Mouse (Mus musculus): ENCODE data around the gene Adgrl1. TPM values are rescaled to one million over a fixed set of nuclear protein-coding genes. Genes with fewer than 3 reads are reported as not detected.

The Adgrl1 gene
- 4.2 and 5.0 TPM in 2 replicates for total RNA-seq (2017)

DNA sequence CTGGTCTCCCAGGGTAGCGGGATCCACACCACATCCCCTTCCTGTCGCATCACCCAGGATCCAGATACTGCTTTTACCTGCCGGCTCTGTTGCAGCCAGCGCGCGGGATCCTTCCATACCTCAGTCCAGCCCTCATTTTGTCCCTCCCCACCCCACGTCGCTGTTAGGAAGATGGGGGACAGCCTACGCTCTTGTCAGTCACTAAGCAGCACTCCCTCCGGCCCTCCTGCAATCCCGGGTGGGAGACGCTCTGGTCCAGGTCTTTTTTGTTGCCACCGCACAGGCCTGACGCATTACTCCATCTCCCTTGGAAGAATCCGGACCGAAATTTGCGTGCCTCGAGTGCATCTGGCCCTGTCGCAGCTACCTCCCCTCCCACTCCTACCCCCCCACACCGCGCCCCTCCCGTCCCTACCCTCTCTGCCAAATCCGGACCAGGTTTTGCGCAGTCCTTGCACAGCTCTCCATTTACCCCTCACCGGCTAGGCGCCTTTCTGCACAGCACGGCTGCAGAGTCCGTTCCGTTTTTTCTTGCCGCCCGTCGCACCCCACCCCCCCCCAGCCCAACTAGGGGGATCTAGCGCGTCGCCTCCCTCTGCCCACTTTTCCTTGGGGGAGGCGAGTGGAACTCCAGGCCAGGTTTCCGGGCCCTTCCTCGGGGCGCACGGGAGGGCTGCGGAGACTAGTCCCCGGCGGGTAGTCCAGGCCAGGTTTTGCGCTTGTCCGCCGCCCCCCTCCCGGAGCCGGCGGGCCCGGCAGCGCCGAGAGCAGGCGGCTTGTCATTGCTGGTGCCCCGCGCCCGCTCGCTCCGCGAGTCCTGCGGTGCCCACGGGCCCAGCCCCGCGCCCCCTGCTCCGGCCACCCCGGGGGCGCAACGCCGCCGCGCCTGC lies at the start of gene Adgrl1:
Gene Adgrl1 (plus strand): TSS at position 743 of the 890 bp plus-strand sequence.
- ATAC-seq (replicated peaks in 1 of 2; ENCODE audit: insufficient read depth in 1 of 2, low FRiP score in 2 of 2, low TSS enrichment in 1 of 2, low read depth in 1 of 2, poor library complexity in 2 of 2, severe bottlenecking in 2 of 2), result peak; percentile 50 to 68

DNA sequence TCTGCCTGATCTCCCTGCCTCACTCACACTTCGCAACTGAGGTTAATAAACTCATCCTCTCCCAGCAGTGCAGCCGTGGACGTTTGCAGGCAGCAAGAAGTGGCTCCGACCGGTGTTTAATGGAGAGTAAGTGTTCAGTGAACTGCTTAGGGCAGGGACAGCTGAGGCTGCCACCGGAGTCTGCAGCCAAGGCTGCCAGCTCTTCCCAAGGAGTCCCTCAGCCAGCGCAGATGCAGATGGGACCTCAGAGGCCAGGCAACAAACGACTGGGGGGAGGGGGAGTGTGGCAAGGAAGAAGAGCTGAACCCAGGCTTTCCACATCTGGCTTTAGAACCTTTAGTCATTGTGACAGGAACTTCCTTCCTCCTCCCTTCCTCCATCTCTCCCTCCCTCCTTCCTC lies 47.6 kb upstream of the Adgrl1 start:
- no peak for ATAC-seq (replicated peaks in 1 of 2; ENCODE audit: insufficient read depth in 1 of 2, low FRiP score in 2 of 2, low TSS enrichment in 1 of 2, low read depth in 1 of 2, poor library complexity in 2 of 2, severe bottlenecking in 2 of 2)

DNA sequence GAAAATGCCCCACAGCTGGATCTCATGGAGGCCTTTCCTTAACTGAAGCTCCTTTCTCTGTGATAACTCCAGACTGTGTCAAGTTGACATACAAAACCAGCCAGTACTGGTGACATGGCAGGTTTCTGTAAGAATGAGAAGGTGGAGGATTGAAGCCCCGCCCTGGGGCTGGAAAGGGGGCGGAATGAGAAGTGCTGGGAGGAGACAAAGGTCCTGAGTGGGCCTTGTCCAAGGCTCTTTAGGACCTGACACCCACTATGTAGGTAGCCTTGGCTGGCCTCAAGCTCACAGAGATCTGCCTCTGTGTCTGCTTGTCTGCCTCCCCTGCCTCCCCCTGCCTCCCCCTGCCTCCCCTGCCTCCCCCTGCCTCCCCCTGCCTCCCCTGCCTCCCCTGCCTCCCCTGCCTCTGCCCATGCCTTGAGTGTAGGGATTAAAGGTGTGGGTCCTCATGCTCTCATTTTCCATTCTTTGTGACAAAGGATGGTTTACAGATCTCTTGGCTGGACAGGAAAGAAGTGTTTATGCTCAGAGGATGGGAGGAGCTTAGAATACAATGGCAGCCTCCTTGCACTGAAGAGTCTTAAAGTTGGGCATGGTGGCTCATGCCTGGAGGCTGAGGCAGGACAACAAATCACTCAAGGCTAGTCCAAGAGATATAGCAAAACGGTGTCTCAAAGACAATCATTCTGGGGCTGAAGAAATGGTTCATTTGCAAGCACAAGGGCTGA lies 46.4 kb upstream of the Adgrl1 start:
- ATAC-seq (replicated peaks in 1 of 2; ENCODE audit: insufficient read depth in 1 of 2, low FRiP score in 2 of 2, low TSS enrichment in 1 of 2, low read depth in 1 of 2, poor library complexity in 2 of 2, severe bottlenecking in 2 of 2), result no peak

DNA sequence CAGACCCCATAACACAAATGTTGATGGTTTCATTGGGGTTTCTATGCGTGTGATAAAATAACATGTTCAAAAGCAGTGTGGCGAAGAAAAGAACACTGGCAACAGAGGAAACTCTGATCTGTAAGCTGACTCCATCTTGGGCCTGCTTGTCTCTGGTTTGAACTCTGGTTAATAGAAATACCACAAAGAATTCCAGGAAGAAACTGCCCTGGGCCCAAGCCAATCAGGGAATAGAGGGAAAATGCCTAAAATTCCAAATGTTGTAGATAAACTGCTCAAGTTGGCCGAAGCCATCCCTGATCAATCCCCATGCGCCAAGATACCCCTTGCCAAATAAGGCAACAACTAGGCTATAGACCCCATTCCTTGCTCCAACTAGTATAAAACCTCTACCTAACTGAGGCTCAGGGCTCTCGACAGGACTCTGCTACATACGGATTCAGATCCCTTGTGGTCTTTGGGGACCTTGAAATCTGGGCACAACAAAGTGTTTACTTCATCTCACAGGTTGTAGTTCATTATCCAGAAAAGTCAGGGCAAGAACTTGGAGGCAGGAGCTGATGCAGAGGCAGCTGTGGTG lies 43.3 kb upstream of the Adgrl1 start:
- no peak for ATAC-seq (replicated peaks in 1 of 2; ENCODE audit: insufficient read depth in 1 of 2, low FRiP score in 2 of 2, low TSS enrichment in 1 of 2, low read depth in 1 of 2, poor library complexity in 2 of 2, severe bottlenecking in 2 of 2)

DNA sequence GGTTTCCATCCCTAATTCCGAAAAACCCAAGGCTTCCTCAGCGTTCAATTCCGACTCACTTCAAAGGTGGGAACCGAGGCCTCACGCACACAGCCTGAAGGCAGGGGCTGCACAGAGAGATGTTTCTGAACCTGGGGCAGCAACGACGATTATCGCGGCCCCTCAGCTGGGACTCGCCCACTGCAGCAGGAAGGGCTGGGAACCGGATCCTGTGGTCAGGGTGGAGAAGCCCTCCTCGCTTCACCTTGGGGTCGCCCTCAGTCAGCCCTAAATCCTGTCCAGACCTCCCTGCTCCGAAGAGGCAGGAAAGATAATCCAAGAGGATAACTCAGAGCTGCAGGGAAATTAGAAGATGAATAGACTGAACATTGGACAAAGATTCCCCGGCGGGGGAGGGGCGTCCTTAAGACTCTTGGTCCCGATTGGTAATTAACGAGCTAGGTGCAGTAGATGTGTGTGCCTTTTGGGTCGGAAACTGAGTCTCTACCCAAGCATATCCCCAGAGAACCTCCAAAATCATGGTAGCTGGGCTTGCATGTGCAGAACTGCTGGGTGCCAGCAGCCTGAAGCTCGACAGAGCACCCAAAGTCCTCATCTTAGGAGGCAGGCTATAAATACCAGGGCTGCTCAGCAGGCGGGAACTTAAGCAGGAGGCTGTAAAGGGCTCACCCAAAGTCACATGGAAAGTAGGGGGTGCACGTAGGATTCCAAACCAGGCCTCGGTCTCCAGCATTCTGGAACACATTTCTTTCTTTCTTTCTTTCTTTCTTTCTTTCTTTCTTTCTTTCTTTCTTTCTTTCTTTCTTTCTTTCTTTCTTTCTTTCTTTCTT lies 37.3 kb upstream of the Adgrl1 start:
- ATAC-seq (replicated peaks in 1 of 2; ENCODE audit: insufficient read depth in 1 of 2, low FRiP score in 2 of 2, low TSS enrichment in 1 of 2, low read depth in 1 of 2, poor library complexity in 2 of 2, severe bottlenecking in 2 of 2), result peak in 1 of 2 experiments; percentile 46; a peak in 2 of 4 replicates

DNA sequence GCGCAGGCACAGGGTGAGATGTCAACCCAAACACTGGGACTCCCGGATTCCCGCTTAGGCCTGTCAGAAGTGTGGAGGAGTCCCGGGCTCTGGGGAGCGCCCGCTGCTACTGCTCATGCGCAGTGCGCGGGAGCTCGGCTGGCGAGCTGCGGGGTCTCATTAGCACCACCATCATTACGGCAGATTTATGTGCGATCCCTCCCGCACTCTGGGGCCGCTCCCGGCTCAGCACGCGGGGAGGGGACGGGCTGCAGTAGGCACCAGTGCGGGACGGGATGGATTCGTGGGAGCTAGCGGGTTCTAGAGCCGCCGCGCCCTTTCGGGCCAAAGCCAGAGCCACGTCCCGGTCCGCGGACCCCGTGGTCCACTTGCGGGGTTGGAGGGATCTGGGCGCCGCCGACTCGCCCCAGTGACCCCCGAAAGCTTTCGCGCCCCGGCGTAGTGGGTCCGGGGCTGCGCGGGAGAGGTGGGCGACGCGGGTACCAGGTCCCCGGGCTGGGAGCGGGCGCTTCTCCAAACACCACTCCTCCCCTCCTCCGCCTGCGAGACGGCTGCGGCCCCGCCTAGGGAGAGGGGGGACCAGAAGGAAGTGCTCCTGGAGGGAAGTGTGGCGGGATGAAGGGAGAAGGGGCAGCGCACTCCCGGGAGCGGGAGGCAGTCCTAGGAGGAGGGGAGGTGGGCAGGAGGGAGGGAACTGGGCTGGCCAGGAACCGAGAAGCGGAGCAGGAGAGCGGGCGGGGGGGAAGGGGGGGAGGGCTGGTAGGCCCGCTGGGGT lies 24.8 kb upstream of the Adgrl1 start:
- ATAC-seq (replicated peaks in 1 of 2; ENCODE audit: insufficient read depth in 1 of 2, low FRiP score in 2 of 2, low TSS enrichment in 1 of 2, low read depth in 1 of 2, poor library complexity in 2 of 2, severe bottlenecking in 2 of 2), result peak in 1 of 2 experiments; percentile 21; a peak in 1 of 4 replicates

DNA sequence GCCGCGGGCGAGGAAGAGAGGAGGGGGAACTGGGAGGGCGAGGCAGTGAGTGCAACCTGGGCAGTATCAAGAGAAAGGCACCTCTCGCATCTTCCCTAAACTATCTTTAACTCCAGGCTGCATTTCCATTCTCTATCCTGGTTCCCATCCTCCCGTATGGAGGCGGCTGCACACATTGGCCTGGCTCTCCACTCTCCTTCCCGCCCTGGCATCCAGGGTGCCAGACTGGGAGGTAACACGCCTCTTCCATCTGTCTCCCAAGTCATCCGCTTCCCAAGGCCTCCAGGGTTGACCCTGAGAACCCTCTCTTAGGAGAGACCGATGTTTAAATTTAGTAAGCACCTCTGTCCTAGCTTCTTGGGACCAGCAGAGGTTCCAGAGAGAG lies 24.3 kb upstream of the Adgrl1 start:
- ATAC-seq (replicated peaks in 1 of 2; ENCODE audit: insufficient read depth in 1 of 2, low FRiP score in 2 of 2, low TSS enrichment in 1 of 2, low read depth in 1 of 2, poor library complexity in 2 of 2, severe bottlenecking in 2 of 2), result no peak

DNA sequence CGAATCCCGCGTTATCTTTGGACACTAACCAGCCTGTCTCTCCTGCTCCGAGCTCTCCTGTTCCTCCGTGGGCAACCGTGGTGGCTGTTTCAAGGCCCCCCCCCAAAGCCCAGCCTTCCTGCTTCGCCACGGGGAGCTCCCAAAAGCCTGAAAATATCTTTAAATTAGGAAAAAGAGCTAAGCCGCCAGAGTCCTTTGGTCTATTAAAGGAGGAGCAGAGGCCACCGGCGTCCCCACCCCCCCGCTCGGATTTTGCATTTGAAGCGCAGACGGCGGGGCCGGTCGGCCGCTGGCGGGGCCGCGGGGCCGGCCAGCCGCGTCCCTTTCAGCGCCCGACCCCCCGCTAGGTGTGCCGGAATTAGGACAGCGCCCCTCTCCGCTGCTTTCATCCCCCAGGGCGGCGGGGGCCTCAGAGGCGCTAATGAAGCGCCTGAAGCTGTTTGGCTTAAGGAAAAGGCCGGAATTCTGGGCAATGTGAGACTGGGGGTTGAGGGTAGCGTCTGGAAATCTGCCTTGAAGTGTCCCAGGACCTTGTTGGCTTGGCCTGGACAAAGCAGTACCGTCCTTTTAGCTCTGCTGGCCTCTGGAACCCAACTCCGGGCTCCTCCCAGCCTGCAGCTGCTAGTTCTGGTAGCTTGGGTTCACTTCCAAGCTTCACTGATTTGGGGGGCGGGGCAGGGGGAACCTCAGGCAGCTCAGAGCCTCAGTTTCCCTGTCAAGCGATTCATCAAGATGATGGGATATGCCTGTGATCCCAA lies 23.6 kb upstream of the Adgrl1 start:
- no peak for ATAC-seq (replicated peaks in 1 of 2; ENCODE audit: insufficient read depth in 1 of 2, low FRiP score in 2 of 2, low TSS enrichment in 1 of 2, low read depth in 1 of 2, poor library complexity in 2 of 2, severe bottlenecking in 2 of 2)

DNA sequence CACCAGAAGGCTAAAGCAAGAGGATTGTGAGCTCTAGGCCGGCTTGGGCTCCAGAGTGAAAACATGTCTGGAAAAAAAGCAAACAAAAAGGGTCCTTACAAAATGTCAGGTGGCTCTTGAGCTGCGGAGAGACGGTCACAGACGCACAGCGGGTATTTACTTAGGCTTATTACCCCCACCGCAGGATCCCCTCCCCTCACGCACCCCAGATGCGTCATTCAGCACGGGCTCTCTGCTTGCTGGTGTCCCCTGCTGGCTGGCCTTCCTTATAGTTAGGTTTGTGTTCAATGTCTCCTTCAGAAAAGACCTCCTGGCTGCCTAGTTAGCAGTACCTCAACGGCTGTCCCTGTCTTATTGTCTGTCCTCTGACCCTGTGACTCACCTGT lies 23.1 kb upstream of the Adgrl1 start:
- peak in 1 of 2 experiments; percentile 39; a peak in 1 of 4 replicates for ATAC-seq (replicated peaks in 1 of 2; ENCODE audit: insufficient read depth in 1 of 2, low FRiP score in 2 of 2, low TSS enrichment in 1 of 2, low read depth in 1 of 2, poor library complexity in 2 of 2, severe bottlenecking in 2 of 2)

DNA sequence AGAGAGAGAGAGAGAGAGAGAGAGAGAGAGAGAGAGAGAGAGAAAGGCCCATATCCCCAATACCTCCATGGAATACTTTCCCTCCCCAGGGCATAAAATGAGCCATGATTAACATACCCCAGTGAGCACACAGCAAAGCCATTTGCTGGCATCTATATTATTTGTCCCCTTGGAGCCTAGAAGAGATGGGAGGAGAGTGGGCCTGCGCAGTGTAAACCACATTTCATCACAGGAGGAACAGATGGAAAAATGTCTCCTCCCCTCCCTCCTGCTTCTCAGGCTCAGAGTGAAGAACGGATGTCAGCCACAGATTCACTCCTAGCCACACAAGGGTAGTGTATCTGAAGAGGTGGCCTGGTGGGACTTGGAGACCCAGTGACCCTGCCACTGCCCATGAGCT lies 11.5 kb upstream of the Adgrl1 start:
- no peak for ATAC-seq (replicated peaks in 1 of 2; ENCODE audit: insufficient read depth in 1 of 2, low FRiP score in 2 of 2, low TSS enrichment in 1 of 2, low read depth in 1 of 2, poor library complexity in 2 of 2, severe bottlenecking in 2 of 2)

DNA sequence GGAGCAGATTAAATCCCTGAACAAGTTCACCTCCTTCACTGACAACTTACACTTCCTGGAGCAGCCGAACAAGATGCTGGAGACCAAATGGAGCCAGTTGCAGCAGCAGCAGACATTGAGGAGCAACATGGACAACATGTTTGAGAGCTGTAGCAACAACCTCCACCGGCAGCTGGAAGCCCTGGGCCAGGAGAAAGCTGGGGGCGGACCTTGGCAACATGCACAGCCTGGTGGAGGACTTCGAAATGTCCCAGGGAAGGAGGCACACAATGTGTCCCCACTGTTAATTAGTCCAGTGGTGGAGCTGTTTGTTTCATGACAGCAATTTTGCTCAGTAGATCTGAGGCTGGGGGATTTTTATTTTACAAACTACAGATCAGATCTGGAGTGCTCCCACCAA lies 7.8 kb upstream of the Adgrl1 start:
- ATAC-seq (replicated peaks in 1 of 2; ENCODE audit: insufficient read depth in 1 of 2, low FRiP score in 2 of 2, low TSS enrichment in 1 of 2, low read depth in 1 of 2, poor library complexity in 2 of 2, severe bottlenecking in 2 of 2), result no peak

DNA sequence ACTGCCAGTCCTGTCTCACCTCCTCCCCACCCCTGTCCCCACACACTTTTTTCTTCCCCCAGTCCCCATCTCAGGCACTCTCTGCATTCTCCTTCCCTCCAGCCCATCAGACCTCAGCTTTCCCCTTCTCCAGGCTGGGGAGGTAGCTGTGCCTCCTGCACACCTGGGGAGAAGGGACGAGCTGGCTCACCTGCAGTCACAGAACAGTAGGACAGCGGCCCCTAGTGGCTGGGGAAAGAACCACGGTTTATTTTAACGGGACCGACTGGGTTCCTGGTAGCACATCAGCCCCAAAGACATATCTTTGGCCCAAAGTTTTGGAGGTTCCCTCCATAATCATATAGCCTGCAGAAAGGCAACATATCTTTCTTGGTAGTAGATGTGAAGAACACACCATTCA lies 6.0 kb upstream of the Adgrl1 start:
- peak in 1 of 2 experiments; percentile 34; a peak in 1 of 4 replicates for ATAC-seq (replicated peaks in 1 of 2; ENCODE audit: insufficient read depth in 1 of 2, low FRiP score in 2 of 2, low TSS enrichment in 1 of 2, low read depth in 1 of 2, poor library complexity in 2 of 2, severe bottlenecking in 2 of 2)

DNA sequence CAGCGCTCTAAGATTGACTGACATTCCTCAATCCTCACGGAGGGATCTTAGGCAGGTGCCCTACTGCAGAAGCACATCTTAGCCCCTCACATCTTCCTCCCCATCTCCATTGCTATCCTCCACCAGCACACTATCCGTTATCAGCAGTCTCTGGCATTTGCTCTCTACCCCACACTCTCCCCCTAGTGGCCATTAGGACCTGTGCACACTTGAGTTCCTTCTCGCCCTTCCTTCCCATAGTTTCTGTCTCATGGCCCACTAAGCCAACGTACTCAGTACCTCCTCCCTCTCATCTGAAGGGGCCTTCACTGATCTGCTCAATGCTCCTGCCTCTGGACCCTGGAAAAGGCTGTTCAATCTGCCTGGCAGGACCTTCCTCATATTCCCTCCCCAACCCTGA lies 4.0 kb upstream of the Adgrl1 start:
- peak; percentile 47 to 63; a peak in 2 of 4 replicates for ATAC-seq (replicated peaks in 1 of 2; ENCODE audit: insufficient read depth in 1 of 2, low FRiP score in 2 of 2, low TSS enrichment in 1 of 2, low read depth in 1 of 2, poor library complexity in 2 of 2, severe bottlenecking in 2 of 2)

DNA sequence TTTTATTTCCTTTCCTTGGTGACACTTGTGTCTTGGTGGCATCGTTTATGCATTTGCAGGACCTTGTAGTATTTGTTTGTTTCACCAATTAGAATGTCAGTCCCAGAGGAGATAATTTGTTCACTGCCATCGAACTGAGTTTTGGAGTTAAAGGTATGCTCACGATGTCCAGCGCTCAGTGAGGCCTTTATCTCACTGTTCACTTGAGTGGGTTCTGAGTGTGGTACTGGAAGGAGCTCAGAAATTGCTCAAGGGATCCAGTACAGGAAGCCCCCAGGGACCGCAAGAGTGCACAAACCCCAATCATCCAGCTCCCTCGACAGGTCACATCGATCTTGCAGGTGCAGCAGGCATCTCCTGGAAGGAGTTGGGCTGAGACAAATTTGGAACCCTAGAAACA lies 3.4 kb upstream of the Adgrl1 start:
- ATAC-seq (replicated peaks in 1 of 2; ENCODE audit: insufficient read depth in 1 of 2, low FRiP score in 2 of 2, low TSS enrichment in 1 of 2, low read depth in 1 of 2, poor library complexity in 2 of 2, severe bottlenecking in 2 of 2), result no peak

DNA sequence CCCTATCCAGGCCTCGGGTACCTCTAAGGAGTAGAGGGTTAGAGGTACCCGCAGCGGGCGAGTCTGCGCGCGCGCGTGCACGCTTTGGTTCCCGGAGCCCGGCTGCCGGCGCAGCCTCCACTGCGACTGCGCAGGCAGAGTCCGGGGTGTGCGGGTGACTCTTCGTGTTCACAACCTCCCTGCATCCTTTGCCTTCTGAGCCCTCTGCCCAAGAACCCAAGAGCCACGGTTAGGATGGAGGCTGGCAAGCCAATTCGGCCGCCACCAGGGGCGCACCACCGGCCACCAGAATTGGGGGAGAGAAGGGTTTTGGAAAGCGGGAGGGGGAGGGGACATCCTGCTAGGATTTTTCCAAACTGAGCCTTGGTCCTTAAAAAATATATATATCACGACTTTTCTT lies 2.7 kb upstream of the Adgrl1 start:
- ATAC-seq (replicated peaks in 1 of 2; ENCODE audit: insufficient read depth in 1 of 2, low FRiP score in 2 of 2, low TSS enrichment in 1 of 2, low read depth in 1 of 2, poor library complexity in 2 of 2, severe bottlenecking in 2 of 2), result no peak

DNA sequence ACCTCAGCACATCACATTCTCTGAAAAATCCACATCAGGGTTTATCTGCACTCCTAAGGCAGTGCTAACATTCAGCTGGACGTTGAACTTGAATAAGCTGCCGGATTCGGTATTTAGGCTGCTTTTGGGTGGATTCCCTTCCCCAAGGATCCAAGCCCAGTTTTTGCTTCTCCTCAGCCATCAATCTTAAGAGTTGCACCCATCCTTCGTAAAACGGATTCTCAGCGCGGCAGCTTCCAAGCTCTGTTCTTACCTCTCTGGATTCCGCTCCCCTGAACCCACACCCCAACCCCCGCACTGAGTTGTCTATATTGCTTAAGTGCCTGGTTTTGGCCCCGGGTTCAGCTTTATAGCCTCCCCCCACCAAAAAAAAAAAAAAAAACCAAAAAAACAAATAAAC lies 1.4 kb upstream of the Adgrl1 start:
- ATAC-seq (replicated peaks in 1 of 2; ENCODE audit: insufficient read depth in 1 of 2, low FRiP score in 2 of 2, low TSS enrichment in 1 of 2, low read depth in 1 of 2, poor library complexity in 2 of 2, severe bottlenecking in 2 of 2), result no peak

Measured in hematopoietic stem cell, adult 5-6 weeks (primary cell).